Mouse (Mus musculus): Measurements from ENCODE around the gene Dennd4b. TPM values are rescaled to one million over a fixed set of nuclear protein-coding genes. Genes with fewer than 3 reads are reported as not detected.
A peak's percentile ranks its signal among the peaks of the same experiment; 100 is the strongest.

Gene Dennd4b
- polyA plus RNA-seq, 1 experiment from 2014 or later: 4.7 TPM

GRCm38 (mm10) chr3:90255784-90256353, 9.1 kb upstream of the Dennd4b start:
- Histone ChIP-seq H3K27me3 (ENCODE audit: control insufficient read depth, insufficient read depth, low read length) (no peaks in the 10 kb centered on the region), H3K27ac (ENCODE audit: low read depth, low read length) (no peak overlapping the region), H3K4me2 (ENCODE audit: low read depth) (no peak overlapping the region), H3K36me3 (ENCODE audit: control insufficient read depth, insufficient read depth, low read length) (peaks cover 11% of the 10 kb centered on the region), H3K4me1 (ENCODE audit: control insufficient read depth, insufficient read depth, low read length) (peaks cover 6% of the 10 kb centered on the region), H3K9me3 (ENCODE audit: control insufficient read depth, low read length) (no peaks in the 10 kb centered on the region), H3K4me3 (ENCODE audit: low read depth, low read length) (no peak overlapping the region), H3K9ac (ENCODE audit: low read length) (no peak overlapping the region)
- 92% methylated on average over 14 of the region's 14 CpGs for WGBS
- DNase-seq (ENCODE audit: low spot score): no peak
- ATAC-seq (ENCODE audit: insufficient read depth, low FRiP score, low TSS enrichment): no peak

- H3K9ac ChIP-seq (ENCODE audit: low read length): no peak overlapping the region
- H3K4me3 ChIP-seq (ENCODE audit: low read depth, low read length): no peak overlapping the region
- no peaks in the 10 kb centered on the region for H3K27me3 ChIP-seq (ENCODE audit: control insufficient read depth, insufficient read depth, low read length)
- DNase-seq (ENCODE audit: low spot score): no peak
- peaks cover 11% of the 10 kb centered on the region; the same call in 1 of the 2 replicates for H3K36me3 ChIP-seq (ENCODE audit: control insufficient read depth, insufficient read depth, low read length)
- no peak for ATAC-seq (ENCODE audit: insufficient read depth, low FRiP score, low TSS enrichment)
- no peaks in the 10 kb centered on the region for H3K9me3 ChIP-seq (ENCODE audit: control insufficient read depth, low read length)
- WGBS: 94% methylated on average over 19 of the region's 19 CpGs
- H3K4me2 ChIP-seq (ENCODE audit: low read depth): no peak overlapping the region
- peaks cover 6% of the 10 kb centered on the region for H3K4me1 ChIP-seq (ENCODE audit: control insufficient read depth, insufficient read depth, low read length)
- H3K27ac ChIP-seq (ENCODE audit: low read depth, low read length): no peak overlapping the region
These were observed 8.1 kb upstream of the Dennd4b start for GRCm38 (mm10) chr3:90256731-90257530.

GRCm38 (mm10) chr3:90258521-90258920, 6.5 kb upstream of the Dennd4b start:
- no peaks in the 10 kb centered on the region for H3K27me3 ChIP-seq (ENCODE audit: control insufficient read depth, insufficient read depth, low read length)
- H3K27ac ChIP-seq (ENCODE audit: low read depth, low read length): no peak overlapping the region
- 90% methylated on average over 4 of the region's 4 CpGs for WGBS
- no peaks in the 10 kb centered on the region for H3K9me3 ChIP-seq (ENCODE audit: control insufficient read depth, low read length)
- ATAC-seq (ENCODE audit: insufficient read depth, low FRiP score, low TSS enrichment): no peak
- no peak overlapping the region for H3K4me3 ChIP-seq (ENCODE audit: low read depth, low read length)
- H3K9ac ChIP-seq (ENCODE audit: low read length): no peak overlapping the region
- peaks cover 6% of the 10 kb centered on the region for H3K4me1 ChIP-seq (ENCODE audit: control insufficient read depth, insufficient read depth, low read length)
- no peak overlapping the region for H3K4me2 ChIP-seq (ENCODE audit: low read depth)
- DNase-seq (ENCODE audit: low spot score): no peak
- H3K36me3 ChIP-seq (ENCODE audit: control insufficient read depth, insufficient read depth, low read length): peaks cover 18% of the 10 kb centered on the region

GRCm38 (mm10) chr3:90263121-90263771, 1.7 kb upstream of the Dennd4b start:
- ATAC-seq (ENCODE audit: insufficient read depth, low FRiP score, low TSS enrichment) (no peak), DNase-seq (ENCODE audit: low spot score) (no peak)
- H3K9ac ChIP-seq (ENCODE audit: low read length): no peak overlapping the region
- H3K4me1 ChIP-seq (ENCODE audit: control insufficient read depth, insufficient read depth, low read length): peaks cover 7% of the 10 kb centered on the region
- no peak overlapping the region for H3K4me2 ChIP-seq (ENCODE audit: low read depth)
- 90% methylated on average over 5 of the region's 5 CpGs for WGBS
- no peak overlapping the region for H3K4me3 ChIP-seq (ENCODE audit: low read depth, low read length)
- H3K27me3 ChIP-seq (ENCODE audit: control insufficient read depth, insufficient read depth, low read length): no peaks in the 10 kb centered on the region
- H3K9me3 ChIP-seq (ENCODE audit: control insufficient read depth, low read length): no peaks in the 10 kb centered on the region
- H3K27ac ChIP-seq (ENCODE audit: low read depth, low read length): no peak overlapping the region
- H3K36me3 ChIP-seq (ENCODE audit: control insufficient read depth, insufficient read depth, low read length): peaks cover 21% of the 10 kb centered on the region

GRCm38 (mm10) chr3:90264687-90265033, 325 bp upstream of the Dennd4b start:
- Histone ChIP-seq H3K27ac (ENCODE audit: low read depth, low read length) (peak overlapping the region; percentile 92; the same call in 1 of the 2 replicates), H3K9me3 (ENCODE audit: control insufficient read depth, low read length) (no peaks in the 10 kb centered on the region), H3K36me3 (ENCODE audit: control insufficient read depth, insufficient read depth, low read length) (peaks cover 15% of the 10 kb centered on the region), H3K9ac (ENCODE audit: low read length) (peak overlapping the region; percentile 10; the same call in 1 of the 2 replicates), H3K4me1 (ENCODE audit: control insufficient read depth, insufficient read depth, low read length) (peaks cover 7% of the 10 kb centered on the region), H3K27me3 (ENCODE audit: control insufficient read depth, insufficient read depth, low read length) (no peaks in the 10 kb centered on the region), H3K4me2 (ENCODE audit: low read depth) (peak overlapping the region; percentile 89; the same call in 1 of the 2 replicates), H3K4me3 (ENCODE audit: low read depth, low read length) (peak overlapping the region; percentile 87)
- no peak for ATAC-seq (ENCODE audit: insufficient read depth, low FRiP score, low TSS enrichment)
- DNase-seq (ENCODE audit: low spot score): no peak
- WGBS: 38% methylated on average over 10 of the region's 10 CpGs

GRCm38 (mm10) chr3:90265932-90266741, 1.2 kb downstream of the Dennd4b start:
- H3K36me3 ChIP-seq (ENCODE audit: control insufficient read depth, insufficient read depth, low read length): peaks cover 10% of the 10 kb centered on the region
- ATAC-seq (ENCODE audit: insufficient read depth, low FRiP score, low TSS enrichment): no peak; the same call in 1 of the 2 replicates
- H3K9me3 ChIP-seq (ENCODE audit: control insufficient read depth, low read length): no peaks in the 10 kb centered on the region
- H3K27ac ChIP-seq (ENCODE audit: low read depth, low read length): peak overlapping the region; percentile 92
- 26% methylated on average over 16 of the region's 16 CpGs for WGBS
- peaks cover 7% of the 10 kb centered on the region for H3K4me1 ChIP-seq (ENCODE audit: control insufficient read depth, insufficient read depth, low read length)
- peak overlapping the region; percentile 95 for H3K9ac ChIP-seq (ENCODE audit: low read length)
- peak overlapping the region; percentile 87 for H3K4me3 ChIP-seq (ENCODE audit: low read depth, low read length)
- DNase-seq (ENCODE audit: low spot score): no peak
- H3K4me2 ChIP-seq (ENCODE audit: low read depth): peak overlapping the region; percentile 89
- no peaks in the 10 kb centered on the region for H3K27me3 ChIP-seq (ENCODE audit: control insufficient read depth, insufficient read depth, low read length)

- peak overlapping the region; percentile 6; the same call in 1 of the 2 replicates for H3K4me2 ChIP-seq (ENCODE audit: low read depth)
- peaks cover 10% of the 10 kb centered on the region for H3K36me3 ChIP-seq (ENCODE audit: control insufficient read depth, insufficient read depth, low read length)
- no peak overlapping the region for H3K27ac ChIP-seq (ENCODE audit: low read depth, low read length)
- peaks cover 7% of the 10 kb centered on the region for H3K4me1 ChIP-seq (ENCODE audit: control insufficient read depth, insufficient read depth, low read length)
- ATAC-seq (ENCODE audit: insufficient read depth, low FRiP score, low TSS enrichment): no peak
- DNase-seq (ENCODE audit: low spot score): no peak
- no peak overlapping the region for H3K4me3 ChIP-seq (ENCODE audit: low read depth, low read length)
- 92% methylated on average over 20 of the region's 20 CpGs for WGBS
- no peak overlapping the region for H3K9ac ChIP-seq (ENCODE audit: low read length)
- no peaks in the 10 kb centered on the region for H3K9me3 ChIP-seq (ENCODE audit: control insufficient read depth, low read length)
- H3K27me3 ChIP-seq (ENCODE audit: control insufficient read depth, insufficient read depth, low read length): no peaks in the 10 kb centered on the region
These were observed 2.2 kb downstream of the Dennd4b start for GRCm38 (mm10) chr3:90266901-90267775.

GRCm38 (mm10) chr3:90268190-90268589, 3.2 kb downstream of the Dennd4b start:
- peaks cover 7% of the 10 kb centered on the region for H3K4me1 ChIP-seq (ENCODE audit: control insufficient read depth, insufficient read depth, low read length)
- H3K9ac ChIP-seq (ENCODE audit: low read length): no peak overlapping the region
- H3K36me3 ChIP-seq (ENCODE audit: control insufficient read depth, insufficient read depth, low read length): peaks cover 8% of the 10 kb centered on the region
- no peak overlapping the region for H3K4me2 ChIP-seq (ENCODE audit: low read depth)
- WGBS: 90% methylated on average over 11 of the region's 11 CpGs
- H3K27me3 ChIP-seq (ENCODE audit: control insufficient read depth, insufficient read depth, low read length): no peaks in the 10 kb centered on the region
- DNase-seq (ENCODE audit: low spot score) (no peak), ATAC-seq (ENCODE audit: insufficient read depth, low FRiP score, low TSS enrichment) (no peak)
- no peak overlapping the region for H3K27ac ChIP-seq (ENCODE audit: low read depth, low read length)
- H3K9me3 ChIP-seq (ENCODE audit: control insufficient read depth, low read length): no peaks in the 10 kb centered on the region
- H3K4me3 ChIP-seq (ENCODE audit: low read depth, low read length): no peak overlapping the region
